Mouse (Mus musculus) hematopoietic stem cell, adult 5-6 weeks (primary cell): ENCODE results near the gene Gm12258. TPM values are rescaled to one million over a fixed set of nuclear protein-coding genes. Genes with fewer than 3 reads are reported as not detected.
A peak's percentile ranks its signal among the peaks of the same experiment; 100 is the strongest.

Source experiments
- ATAC-seq, 2 experiments: fragments of 125-278 bp in 1 of 2; replicated peaks in 1 of 2; 2 replicates each; pipeline ENCODE4 v1.8.0; 2016 to 2017; ENCODE audit warnings: inconsistent platforms in 2 of 2, mild to moderate bottlenecking in 2 of 2, moderate number of reproducible peaks in 2 of 2, low read depth in 1 of 2, moderate TSS enrichment in 1 of 2; ENCODE audit not compliant: low FRiP score in 2 of 2, poor library complexity in 2 of 2, severe bottlenecking in 2 of 2, insufficient read depth in 1 of 2, low TSS enrichment in 1 of 2
- total RNA-seq: library from RNA; stranded (forward); fragments of 172-1452, 232-1000 nt; gene quantifications from 2 replicates; pipeline ENCODE4 v1.2.3, GENCODE M21; 2017

The Gm12258 gene
- total RNA-seq, 1 experiment from 2014 or later = 2.5 TPM

DNA sequence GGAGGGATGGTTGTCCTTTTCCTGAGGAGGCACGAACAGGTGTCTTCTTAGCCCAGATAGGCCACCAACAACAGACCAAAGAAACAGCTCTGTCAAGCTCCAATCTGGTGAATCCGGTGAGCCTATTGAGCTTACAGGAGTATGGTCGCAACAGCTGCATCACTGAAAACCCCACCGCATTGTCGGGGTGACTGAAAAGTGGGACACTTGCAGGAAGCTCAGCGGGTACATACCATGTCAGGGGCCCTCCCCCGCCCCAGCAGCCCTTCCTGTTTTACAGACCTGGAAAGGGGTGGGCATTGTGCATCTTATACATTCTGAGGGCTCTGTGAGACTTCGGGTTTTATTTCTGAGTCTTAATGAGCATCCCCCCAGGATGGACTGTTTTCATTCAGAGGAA, 36.8 kb downstream of the Gm12258 start:
- ATAC-seq = no peak

DNA sequence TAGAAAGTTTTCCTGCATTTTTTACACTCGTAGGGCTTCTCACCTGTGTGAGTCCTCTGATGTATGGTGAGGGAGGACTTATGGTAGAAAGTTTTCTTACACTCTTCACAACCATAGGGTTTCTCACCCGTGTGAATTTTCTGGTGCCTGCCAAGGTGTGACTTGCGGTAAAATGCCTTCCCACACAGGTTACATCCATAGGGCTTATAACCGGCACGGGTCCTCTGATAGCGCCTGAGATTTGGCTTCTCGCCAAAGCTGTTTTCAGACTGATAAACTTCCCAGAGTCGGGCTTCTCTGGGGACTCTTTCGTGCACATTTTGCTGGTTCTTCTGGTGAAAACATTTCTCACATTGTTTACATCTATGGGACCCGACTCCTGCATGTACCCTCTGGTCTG, 43.6 kb downstream of the Gm12258 start:
- ATAC-seq = no peak

DNA sequence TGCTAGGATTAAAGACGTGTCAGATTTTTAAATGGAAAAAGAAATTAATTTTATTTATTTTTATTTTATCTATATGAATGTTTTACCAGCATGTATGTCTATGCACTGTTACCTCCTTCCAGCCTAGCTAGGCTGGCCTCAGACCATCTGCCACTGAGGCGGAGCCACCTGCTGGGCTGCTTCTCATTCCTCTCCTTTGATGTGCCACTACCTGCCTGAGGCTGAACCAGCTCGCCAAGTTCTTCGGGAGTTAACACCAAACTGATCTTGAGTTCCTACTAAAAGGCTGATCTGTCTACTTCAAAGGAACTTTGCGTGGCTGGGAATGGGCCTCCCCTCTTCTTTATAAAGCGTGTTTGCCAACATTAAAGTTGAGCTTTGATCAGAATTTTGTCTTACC, 47.5 kb downstream of the Gm12258 start:
- ATAC-seq = no peak

DNA sequence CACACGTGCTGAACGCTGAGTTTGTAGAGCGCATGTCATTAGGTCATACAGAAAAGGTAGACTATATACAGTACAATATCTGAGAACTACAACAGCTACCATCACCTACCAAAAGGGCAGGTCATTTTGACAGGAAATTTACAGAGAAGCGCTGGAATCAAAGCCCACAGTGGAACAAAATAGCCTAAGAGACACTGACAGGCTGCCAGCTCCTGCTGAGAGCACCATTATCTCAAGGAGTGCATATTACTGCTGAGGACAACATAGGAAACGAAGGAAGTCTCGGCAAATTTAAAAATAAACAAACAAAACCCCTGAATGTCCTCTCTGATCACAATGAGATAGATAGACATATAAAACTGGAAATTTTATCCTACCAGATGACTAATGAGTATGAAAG, 50.5 kb downstream of the Gm12258 start:
- no peak for ATAC-seq

DNA sequence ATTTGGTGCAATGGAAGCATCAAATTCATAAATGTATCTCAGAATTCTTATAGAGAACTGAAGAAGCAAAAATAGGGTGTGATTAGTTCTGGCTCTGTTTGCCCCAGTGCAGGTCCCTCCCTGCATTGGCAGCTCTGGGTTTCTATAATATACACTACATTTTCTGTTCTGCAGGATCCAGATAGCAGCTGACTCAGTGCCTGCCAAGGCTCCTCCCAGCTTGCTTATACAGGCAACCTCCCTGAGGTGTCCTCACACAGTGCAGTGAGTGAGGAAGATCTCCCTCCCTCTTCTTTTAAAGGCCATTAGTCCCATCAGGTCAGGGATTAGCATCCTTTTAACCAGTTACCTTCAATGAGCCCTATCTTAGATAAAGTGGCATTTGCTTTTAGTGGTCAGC, 54.1 kb downstream of the Gm12258 start:
- no peak for ATAC-seq

DNA sequence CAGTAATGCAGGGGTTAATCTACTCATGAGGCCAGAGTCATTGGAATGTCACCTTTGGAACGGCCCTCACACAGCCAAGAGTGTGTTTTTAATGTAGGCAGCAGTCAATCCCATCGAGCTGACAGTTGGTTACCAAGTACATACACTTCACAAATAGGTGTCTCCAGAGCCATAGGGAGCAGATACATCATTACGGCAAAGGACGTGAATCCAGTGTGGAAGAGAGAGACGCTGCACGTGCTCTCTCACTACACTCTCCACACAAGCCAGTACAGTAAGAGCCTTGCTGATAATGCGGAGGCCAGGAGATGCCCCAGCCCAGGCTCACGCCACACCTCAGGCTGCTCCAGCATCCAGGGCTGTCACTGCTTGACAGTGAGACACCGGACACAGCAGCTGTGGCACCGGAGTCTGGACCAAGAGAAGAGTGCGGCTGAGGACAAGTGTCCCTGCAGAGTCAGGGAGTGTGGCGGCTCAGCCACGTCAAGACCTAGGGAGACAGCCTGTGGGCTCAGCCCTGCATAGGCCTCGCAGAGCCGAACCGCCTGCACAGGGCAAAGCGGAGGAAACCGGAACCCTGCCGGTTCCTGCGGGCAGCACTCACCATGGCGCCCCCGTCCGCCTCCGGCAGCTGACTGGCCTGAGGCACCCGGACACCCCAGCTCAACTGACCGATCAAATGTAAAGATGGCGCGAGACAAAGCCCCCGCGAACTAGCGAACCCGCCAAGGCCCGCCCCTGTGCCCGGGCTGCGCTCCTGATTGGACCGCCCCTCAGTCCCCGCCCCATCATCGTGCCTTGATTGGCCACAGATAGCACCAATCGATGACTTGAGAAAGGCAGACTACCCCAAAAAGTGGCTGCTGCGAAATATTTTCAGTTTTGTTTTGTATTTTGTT, 56.8 kb downstream of the Gm12258 start, which contains the start of gene Zfp39:
TSS of gene Zfp39 (minus strand) at position 715 of the 899 bp plus-strand sequence.
- peak; percentile 95 to 98 for ATAC-seq

DNA sequence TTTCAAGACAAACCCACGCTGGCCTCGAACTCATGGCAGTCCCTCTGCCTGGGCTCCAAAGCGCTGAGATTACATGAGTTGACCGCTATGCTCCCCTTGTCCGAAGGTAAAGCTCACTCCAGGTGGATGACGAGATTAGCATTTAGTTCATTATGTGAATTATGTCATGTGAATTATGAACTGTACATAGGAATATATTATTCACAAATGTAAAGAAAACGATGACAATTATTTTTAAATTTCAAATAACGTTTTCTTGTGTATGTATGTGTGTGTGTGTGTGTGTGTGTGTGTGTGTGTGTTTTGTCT, 57.4 kb downstream of the Gm12258 start:
- no peak for ATAC-seq

DNA sequence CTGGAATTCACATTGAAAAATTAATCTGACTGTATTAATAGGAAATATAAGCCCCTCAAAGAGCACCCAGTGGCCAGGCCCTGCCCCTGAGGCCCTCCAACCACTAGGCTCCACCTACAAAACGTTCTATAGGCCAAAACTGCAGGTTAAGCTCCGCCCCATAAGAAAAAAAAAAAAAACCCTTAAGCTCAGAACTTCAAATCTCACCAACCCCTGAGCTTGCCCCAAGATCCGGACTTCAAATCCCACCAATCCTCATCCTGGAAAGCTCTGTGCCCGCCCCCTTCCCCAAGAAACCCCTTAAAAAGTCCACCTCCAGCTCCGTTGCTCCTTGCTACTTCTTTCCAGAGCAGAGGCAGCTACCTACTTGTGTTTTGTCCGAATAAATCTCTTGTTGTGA, 57.9 kb downstream of the Gm12258 start:
- 0 out of 4 replicates have a peak, but pooled peaks of 1 of the 2 experiments have one; percentile 29 for ATAC-seq

Other genes starting within 250 kb of the Gm12258 start
- not detected in 2 replicates for gene 2210407C18Rik, start 231.1 kb upstream of the Gm12258 start, total RNA-seq
- gene Olfr323, start 216.7 kb upstream of the Gm12258 start, total RNA-seq = not detected in 2 replicates
- gene Trim58, start 206.7 kb upstream of the Gm12258 start, total RNA-seq = 2.8 and 3.9 TPM in 2 replicates
- not detected in 2 replicates for gene Olfr322, start 188.4 kb upstream of the Gm12258 start, total RNA-seq
- gene Olfr320, start 166.1 kb upstream of the Gm12258 start, total RNA-seq = not detected in 2 replicates
- gene Olfr319, start 148.0 kb upstream of the Gm12258 start, total RNA-seq = not detected in 2 replicates
- gene Olfr318, start 123.1 kb upstream of the Gm12258 start, total RNA-seq = not detected in 2 replicates
- gene Olfr317, start 107.9 kb upstream of the Gm12258 start, total RNA-seq = not detected in 2 replicates
- not detected in 2 replicates for gene Olfr316, start 94.4 kb upstream of the Gm12258 start, total RNA-seq
- gene Olfr315, start 74.0 kb upstream of the Gm12258 start, total RNA-seq = not detected in 2 replicates
- gene Olfr314, start 64.2 kb upstream of the Gm12258 start, total RNA-seq = not detected in 2 replicates
- gene Fam183b, start 45.2 kb upstream of the Gm12258 start, total RNA-seq = not detected in 2 replicates
- gene Olfr313, start 32.2 kb upstream of the Gm12258 start, total RNA-seq = not detected in 2 replicates
- not detected in 2 replicates for gene Olfr312, start 17.9 kb upstream of the Gm12258 start, total RNA-seq
- gene Olfr311, start 7.9 kb upstream of the Gm12258 start, total RNA-seq = not detected in 2 replicates
- gene 2810021J22Rik, start 20.1 kb downstream of the Gm12258 start, total RNA-seq = 1.7 and 1.9 TPM in 2 replicates
- gene Zfp39, start 57.1 kb downstream of the Gm12258 start, total RNA-seq = 7.3 and 15.1 TPM in 2 replicates
- 0.50 and 4.1 TPM in 2 replicates for gene Btnl10, start 70.8 kb downstream of the Gm12258 start, total RNA-seq
- gene Rnf187, start 91.8 kb downstream of the Gm12258 start, total RNA-seq = 82.1 and 83.1 TPM in 2 replicates
- 2.0 and 4.1 TPM in 2 replicates for gene Hist3h2ba, start 101.8 kb downstream of the Gm12258 start, total RNA-seq
- gene Hist3h2a, start 107.5 kb downstream of the Gm12258 start, total RNA-seq = 146 and 162 TPM in 2 replicates
- not detected in 2 replicates for gene Trim17, start 107.5 kb downstream of the Gm12258 start, total RNA-seq
- 21.0 and 27.6 TPM in 2 replicates for gene Trim11, start 130.9 kb downstream of the Gm12258 start, total RNA-seq